Mouse (Mus musculus): Measurements from ENCODE around the gene Bag3. TPM values are rescaled to one million over a fixed set of nuclear protein-coding genes. Genes with fewer than 3 reads are reported as not detected.
"Not testable (repeated sequence)": the region's sequence is repeated elsewhere in the genome, so short reads cannot be mapped to it uniquely, and the experiment has no call there.

Gene Bag3
- polyA plus RNA-seq, 1 experiment from 2014 or later, result 1.3 TPM

DNA sequence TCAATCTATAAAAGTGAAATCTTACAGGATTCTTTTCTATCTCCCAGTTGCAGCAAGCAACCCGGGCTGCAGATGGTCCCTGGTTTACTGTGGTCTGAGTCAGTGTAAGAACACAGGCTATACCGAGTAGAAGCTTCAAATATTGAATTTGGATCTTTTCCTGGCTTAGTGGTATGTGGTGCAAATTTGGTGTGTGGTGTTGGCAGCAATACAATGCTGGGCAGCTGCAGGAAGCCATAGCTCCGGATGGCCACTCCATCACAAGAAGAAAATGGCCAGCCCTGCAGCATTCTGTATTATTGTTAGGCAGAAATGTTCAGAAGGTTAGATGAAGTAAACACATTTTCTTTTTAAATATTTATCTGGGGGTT, 27.7 kb downstream of the Bag3 start:
- no peak overlapping the region for H3K9ac ChIP-seq (replicated peaks; ENCODE audit: low read depth, low read length)
- peak overlapping the region; percentile 63 for H3K27ac ChIP-seq (ENCODE audit: low read depth, low read length)
- no peak overlapping the region for H3K4me3 ChIP-seq (ENCODE audit: low read depth, low read length)
- H3K4me1 ChIP-seq (ENCODE audit: control insufficient read depth, insufficient read depth, low read length), result peaks cover 10% of the 10 kb centered on the region
- H3K4me2 ChIP-seq (ENCODE audit: low read depth, low read length), result no peak overlapping the region
- no peaks in the 10 kb centered on the region for H3K27me3 ChIP-seq (ENCODE audit: control insufficient read depth, insufficient read depth, low read length)
- no peak for ATAC-seq (ENCODE audit: low read depth)
- H3K36me3 ChIP-seq (ENCODE audit: control insufficient read depth, insufficient read depth, low read length), result no peaks in the 10 kb centered on the region
- 44% methylated on average over 3 of the region's 3 CpGs for WGBS
- H3K9me3 ChIP-seq (ENCODE audit: control insufficient read depth, low read length), result no peaks in the 10 kb centered on the region

DNA sequence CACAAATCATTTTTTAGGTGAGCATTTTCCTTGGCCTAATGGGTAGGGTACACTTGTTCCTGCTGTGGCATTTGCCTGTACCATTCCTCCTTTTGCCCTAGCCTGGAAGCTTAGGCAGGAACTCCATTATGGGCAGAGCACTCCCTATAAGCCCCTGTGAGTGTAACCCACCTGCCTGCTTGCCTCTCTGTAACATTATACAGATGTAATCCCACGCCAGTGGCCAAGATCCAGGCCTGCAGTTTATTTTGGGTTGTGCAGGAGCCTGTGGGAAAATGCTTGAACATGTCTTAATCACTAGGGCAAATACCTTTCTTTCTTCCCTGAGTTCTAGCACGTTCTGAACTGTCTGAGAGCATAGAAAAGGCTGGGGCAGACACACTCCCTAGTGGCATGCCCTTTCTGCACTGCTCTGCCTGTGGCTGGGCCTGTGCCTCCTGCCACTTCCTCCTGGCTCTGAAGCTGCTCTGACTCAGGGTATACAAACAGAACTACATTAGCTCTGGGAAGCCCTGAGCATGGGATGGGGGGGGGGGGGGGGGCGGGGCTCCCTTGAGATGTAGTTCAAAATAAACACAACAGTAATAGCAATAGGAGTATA, 29.8 kb downstream of the Bag3 start:
- H3K4me1 ChIP-seq (ENCODE audit: control insufficient read depth, insufficient read depth, low read length), result peaks cover 10% of the 10 kb centered on the region
- H3K9ac ChIP-seq (replicated peaks; ENCODE audit: low read depth, low read length), result no peak overlapping the region
- ATAC-seq (ENCODE audit: low read depth), result no peak
- no peak overlapping the region for H3K4me3 ChIP-seq (ENCODE audit: low read depth, low read length)
- 51% methylated on average over 3 of the region's 3 CpGs for WGBS
- no peaks in the 10 kb centered on the region for H3K9me3 ChIP-seq (ENCODE audit: control insufficient read depth, low read length)
- H3K36me3 ChIP-seq (ENCODE audit: control insufficient read depth, insufficient read depth, low read length), result no peaks in the 10 kb centered on the region
- no peak overlapping the region for H3K27ac ChIP-seq (ENCODE audit: low read depth, low read length)
- H3K4me2 ChIP-seq (ENCODE audit: low read depth, low read length), result no peak overlapping the region
- H3K27me3 ChIP-seq (ENCODE audit: control insufficient read depth, insufficient read depth, low read length), result no peaks in the 10 kb centered on the region

- WGBS, result 91% methylated on average over 6 of the region's 6 CpGs
- H3K27ac ChIP-seq (ENCODE audit: low read depth, low read length), result no peak overlapping the region
- no peak for ATAC-seq (ENCODE audit: low read depth)
These were observed 31.1 kb downstream of the Bag3 start for GRCm38 (mm10) chr7:128554502-128554901.

DNA sequence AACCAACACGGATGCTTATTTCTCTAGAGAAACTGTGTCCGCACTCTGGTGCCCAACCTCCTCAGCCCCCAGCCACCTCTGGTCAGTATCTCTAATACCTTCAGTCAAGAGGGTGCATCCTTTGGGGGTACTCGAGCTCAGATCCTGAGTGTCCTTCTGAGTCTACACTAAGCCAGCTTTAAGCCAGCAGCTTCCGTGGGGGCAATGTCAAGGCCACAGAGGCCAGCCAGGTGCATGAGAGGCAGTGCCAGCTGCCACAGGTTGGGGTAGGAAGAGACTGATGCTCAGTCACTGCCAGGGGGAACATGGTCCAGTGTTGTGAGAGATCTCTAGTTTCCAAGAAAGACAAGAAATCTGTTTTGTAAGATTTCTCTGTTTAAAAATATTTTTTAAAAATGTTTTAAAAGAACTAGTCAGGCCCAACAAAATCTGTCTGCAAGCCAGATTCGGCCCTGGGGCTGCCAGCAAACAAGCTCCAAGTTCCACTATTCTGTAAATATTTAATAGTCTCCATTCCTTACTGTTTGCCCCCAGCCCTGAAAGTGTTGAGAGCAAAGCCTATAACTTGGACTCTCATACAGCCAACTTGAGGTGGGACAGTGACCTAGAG, 31.8 kb downstream of the Bag3 start:
- WGBS, result 92% methylated on average over 5 of the region's 5 CpGs
- Histone ChIP-seq H3K4me3 (ENCODE audit: low read depth, low read length) (no peak overlapping the region), H3K4me2 (ENCODE audit: low read depth, low read length) (no peak overlapping the region), H3K36me3 (ENCODE audit: control insufficient read depth, insufficient read depth, low read length) (no peaks in the 10 kb centered on the region), H3K4me1 (ENCODE audit: control insufficient read depth, insufficient read depth, low read length) (peaks cover 10% of the 10 kb centered on the region), H3K27me3 (ENCODE audit: control insufficient read depth, insufficient read depth, low read length) (no peaks in the 10 kb centered on the region), H3K27ac (ENCODE audit: low read depth, low read length) (no peak overlapping the region), H3K9ac (replicated peaks; ENCODE audit: low read depth, low read length) (no peak overlapping the region), H3K9me3 (ENCODE audit: control insufficient read depth, low read length) (no peaks in the 10 kb centered on the region)
- no peak for ATAC-seq (ENCODE audit: low read depth)

More at GRCm38 (mm10) chr7:128554502-128554901, 31.1 kb downstream of the Bag3 start:
- Histone ChIP-seq H3K36me3 (ENCODE audit: control insufficient read depth, insufficient read depth, low read length) (no peaks in the 10 kb centered on the region), H3K9ac (replicated peaks; ENCODE audit: low read depth, low read length) (no peak overlapping the region), H3K27me3 (ENCODE audit: control insufficient read depth, insufficient read depth, low read length) (no peaks in the 10 kb centered on the region), H3K4me1 (ENCODE audit: control insufficient read depth, insufficient read depth, low read length) (peaks cover 10% of the 10 kb centered on the region), H3K4me3 (ENCODE audit: low read depth, low read length) (no peak overlapping the region), H3K9me3 (ENCODE audit: control insufficient read depth, low read length) (no peaks in the 10 kb centered on the region), H3K4me2 (ENCODE audit: low read depth, low read length) (no peak overlapping the region)

DNA sequence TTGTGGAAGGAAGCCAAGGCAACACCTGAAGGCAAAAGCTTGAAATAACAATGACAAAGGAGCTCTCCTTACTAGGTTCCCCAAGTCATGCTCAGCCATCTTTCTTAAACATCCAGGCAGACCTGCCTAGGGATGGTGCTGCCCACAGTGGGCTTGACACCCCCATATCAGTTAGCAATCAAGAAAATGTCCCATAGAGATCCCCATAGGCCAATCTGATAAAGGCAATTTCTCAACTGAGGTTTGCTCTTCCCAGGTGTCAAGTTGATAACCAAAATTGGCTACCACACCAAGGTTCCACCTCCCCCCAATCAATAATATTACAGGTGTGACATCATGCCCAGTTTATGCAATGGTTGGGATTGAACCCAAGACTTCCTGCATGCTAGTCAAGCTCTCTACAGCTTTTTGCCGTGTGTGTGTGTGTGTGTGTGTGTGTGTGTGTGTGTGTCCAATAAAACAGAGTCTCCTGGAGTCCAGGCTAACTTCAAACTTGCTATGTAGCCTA, 33.6 kb downstream of the Bag3 start:
- H3K4me2 ChIP-seq (ENCODE audit: low read depth, low read length), result no peak overlapping the region
- WGBS, result 61% methylated on average over 1 of the region's 1 CpGs
- H3K4me1 ChIP-seq (ENCODE audit: control insufficient read depth, insufficient read depth, low read length), result no peaks in the 10 kb centered on the region
- H3K4me3 ChIP-seq (ENCODE audit: low read depth, low read length), result no peak overlapping the region
- no peak for ATAC-seq (ENCODE audit: low read depth)
- H3K9me3 ChIP-seq (ENCODE audit: control insufficient read depth, low read length), result no peaks in the 10 kb centered on the region
- no peaks in the 10 kb centered on the region for H3K36me3 ChIP-seq (ENCODE audit: control insufficient read depth, insufficient read depth, low read length)
- no peaks in the 10 kb centered on the region for H3K27me3 ChIP-seq (ENCODE audit: control insufficient read depth, insufficient read depth, low read length)
- H3K9ac ChIP-seq (replicated peaks; ENCODE audit: low read depth, low read length), result no peak overlapping the region
- H3K27ac ChIP-seq (ENCODE audit: low read depth, low read length), result no peak overlapping the region

GRCm38 (mm10) chr7:128563373-128563772, 40.0 kb downstream of the Bag3 start:
- WGBS, result 47% methylated on average over 4 of the region's 4 CpGs
- H3K27me3 ChIP-seq (ENCODE audit: control insufficient read depth, insufficient read depth, low read length), result no peaks in the 10 kb centered on the region
- H3K36me3 ChIP-seq (ENCODE audit: control insufficient read depth, insufficient read depth, low read length), result no peaks in the 10 kb centered on the region
- ATAC-seq (ENCODE audit: low read depth), result no peak
- no peak overlapping the region for H3K9ac ChIP-seq (replicated peaks; ENCODE audit: low read depth, low read length)
- no peak overlapping the region for H3K4me3 ChIP-seq (ENCODE audit: low read depth, low read length)
- no peak overlapping the region for H3K4me2 ChIP-seq (ENCODE audit: low read depth, low read length)
- no peak overlapping the region for H3K27ac ChIP-seq (ENCODE audit: low read depth, low read length)
- no peaks in the 10 kb centered on the region for H3K4me1 ChIP-seq (ENCODE audit: control insufficient read depth, insufficient read depth, low read length)
- H3K9me3 ChIP-seq (ENCODE audit: control insufficient read depth, low read length), result no peaks in the 10 kb centered on the region

- WGBS, result 78% methylated on average over 5 of the region's 7 CpGs
These were observed 42.9 kb downstream of the Bag3 start for GRCm38 (mm10) chr7:128566311-128566710.

GRCm38 (mm10) chr7:128567561-128568244, 44.3 kb downstream of the Bag3 start:
- H3K27ac ChIP-seq (ENCODE audit: low read depth, low read length), result no peak overlapping the region
- ATAC-seq (ENCODE audit: low read depth), result no peak
- H3K9me3 ChIP-seq (ENCODE audit: control insufficient read depth, low read length), result no peaks in the 10 kb centered on the region
- no peak overlapping the region for H3K4me3 ChIP-seq (ENCODE audit: low read depth, low read length)
- no peak overlapping the region for H3K4me2 ChIP-seq (ENCODE audit: low read depth, low read length)
- 87% methylated on average over 8 of the region's 8 CpGs for WGBS
- no peaks in the 10 kb centered on the region for H3K27me3 ChIP-seq (ENCODE audit: control insufficient read depth, insufficient read depth, low read length)
- H3K4me1 ChIP-seq (ENCODE audit: control insufficient read depth, insufficient read depth, low read length), result no peaks in the 10 kb centered on the region
- H3K9ac ChIP-seq (replicated peaks; ENCODE audit: low read depth, low read length), result no peak overlapping the region
- H3K36me3 ChIP-seq (ENCODE audit: control insufficient read depth, insufficient read depth, low read length), result no peaks in the 10 kb centered on the region

More at GRCm38 (mm10) chr7:128566311-128566710, 42.9 kb downstream of the Bag3 start:
- no peak overlapping the region for H3K4me2 ChIP-seq (ENCODE audit: low read depth, low read length)
- no peak for ATAC-seq (ENCODE audit: low read depth)
- no peak overlapping the region for H3K27ac ChIP-seq (ENCODE audit: low read depth, low read length)
- no peak overlapping the region for H3K9ac ChIP-seq (replicated peaks; ENCODE audit: low read depth, low read length)
- no peaks in the 10 kb centered on the region for H3K9me3 ChIP-seq (ENCODE audit: control insufficient read depth, low read length)
- H3K36me3 ChIP-seq (ENCODE audit: control insufficient read depth, insufficient read depth, low read length), result no peaks in the 10 kb centered on the region
- H3K4me3 ChIP-seq (ENCODE audit: low read depth, low read length), result no peak overlapping the region
- no peaks in the 10 kb centered on the region for H3K4me1 ChIP-seq (ENCODE audit: control insufficient read depth, insufficient read depth, low read length)
- no peaks in the 10 kb centered on the region for H3K27me3 ChIP-seq (ENCODE audit: control insufficient read depth, insufficient read depth, low read length)

DNA sequence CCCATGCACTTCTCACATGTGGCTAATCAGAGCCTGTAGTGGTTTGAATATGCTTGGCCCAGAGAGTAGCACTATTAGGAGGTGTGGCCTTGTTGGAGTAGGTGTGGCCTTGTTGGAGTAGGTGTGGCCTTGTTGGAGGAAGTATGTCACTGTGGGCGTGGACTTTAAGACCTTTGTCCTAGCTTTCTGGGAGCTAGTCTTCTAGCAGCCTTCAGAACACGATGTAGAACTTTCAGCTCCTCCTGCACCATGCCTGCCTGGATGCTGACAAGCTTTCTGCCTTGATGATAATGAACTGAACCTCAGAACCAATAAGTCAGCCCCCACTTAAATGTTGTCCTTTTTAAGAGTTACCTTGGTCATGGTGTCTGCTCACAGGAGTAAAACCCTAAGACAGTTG, 46.0 kb downstream of the Bag3 start:
- H3K36me3 ChIP-seq (ENCODE audit: control insufficient read depth, insufficient read depth, low read length); H3K4me3 ChIP-seq (ENCODE audit: low read depth, low read length); H3K9me3 ChIP-seq (ENCODE audit: control insufficient read depth, low read length); H3K27me3 ChIP-seq (ENCODE audit: control insufficient read depth, insufficient read depth, low read length); H3K9ac ChIP-seq (replicated peaks; ENCODE audit: low read depth, low read length); ATAC-seq (ENCODE audit: low read depth); H3K27ac ChIP-seq (ENCODE audit: low read depth, low read length); H3K4me2 ChIP-seq (ENCODE audit: low read depth, low read length); H3K4me1 ChIP-seq (ENCODE audit: control insufficient read depth, insufficient read depth, low read length): not testable (repeated sequence)
- 93% methylated on average over 2 of the region's 2 CpGs for WGBS

All from neural tube, embryonic 14.5 days (tissue).